Mouse (Mus musculus): ENCODE data around the gene Clk3. TPM values are rescaled to one million over a fixed set of nuclear protein-coding genes. Genes with fewer than 3 reads are reported as not detected.
"Not testable (repeated sequence)": the region's sequence is repeated elsewhere in the genome, so short reads cannot be mapped to it uniquely, and the experiment has no call there.

Clk3 gene
- polyA plus RNA-seq, 1 experiment from 2014 or later, result 76.6 TPM

GRCm38 (mm10) chr9:57722371-57722770, 43.3 kb downstream of the Clk3 start:
- peaks cover 29% of the 10 kb centered on the region for H3K36me3 ChIP-seq (ENCODE audit: control insufficient read depth, insufficient read depth, low read length)
- ATAC-seq (ENCODE audit: low read depth), result no peak
- WGBS, result 77% methylated on average over 1 of the region's 1 CpGs
- no peaks in the 10 kb centered on the region for H3K9me3 ChIP-seq (ENCODE audit: control insufficient read depth, low read length)
- H3K4me3 ChIP-seq (ENCODE audit: low read length), result no peak overlapping the region
- no peak overlapping the region for H3K4me2 ChIP-seq (ENCODE audit: low read depth, low read length)
- no peaks in the 10 kb centered on the region for H3K27me3 ChIP-seq (ENCODE audit: control insufficient read depth, insufficient read depth, low read depth, low read length)
- H3K27ac ChIP-seq (ENCODE audit: low read length), result peak overlapping the region; percentile 64; the same call in 1 of the 2 replicates
- H3K4me1 ChIP-seq (replicated peaks; ENCODE audit: control insufficient read depth, insufficient read depth, low read length), result peaks cover 10% of the 10 kb centered on the region
- H3K9ac ChIP-seq (ENCODE audit: low read length), result no peak overlapping the region

- no peak for ATAC-seq (ENCODE audit: low read depth)
- WGBS, result 79% methylated on average over 3 of the region's 3 CpGs
These were observed 44.9 kb downstream of the Clk3 start for GRCm38 (mm10) chr9:57720736-57721135.

GRCm38 (mm10) chr9:57718408-57718807, 47.3 kb downstream of the Clk3 start:
- H3K4me2 ChIP-seq (ENCODE audit: low read depth, low read length), result no peak overlapping the region
- no peaks in the 10 kb centered on the region for H3K9me3 ChIP-seq (ENCODE audit: control insufficient read depth, low read length)
- ATAC-seq (ENCODE audit: low read depth), result no peak
- H3K27me3 ChIP-seq (ENCODE audit: control insufficient read depth, insufficient read depth, low read depth, low read length), result no peaks in the 10 kb centered on the region
- no peak overlapping the region for H3K4me3 ChIP-seq (ENCODE audit: low read length)
- 83% methylated on average over 7 of the region's 7 CpGs for WGBS
- no peak overlapping the region for H3K27ac ChIP-seq (ENCODE audit: low read length)
- H3K36me3 ChIP-seq (ENCODE audit: control insufficient read depth, insufficient read depth, low read length), result peaks cover 48% of the 10 kb centered on the region
- H3K4me1 ChIP-seq (replicated peaks; ENCODE audit: control insufficient read depth, insufficient read depth, low read length), result peaks cover 7% of the 10 kb centered on the region
- H3K9ac ChIP-seq (ENCODE audit: low read length), result no peak overlapping the region

More at GRCm38 (mm10) chr9:57720736-57721135, 44.9 kb downstream of the Clk3 start:
- no peak overlapping the region for H3K27ac ChIP-seq (ENCODE audit: low read length)
- H3K9me3 ChIP-seq (ENCODE audit: control insufficient read depth, low read length), result no peaks in the 10 kb centered on the region
- H3K36me3 ChIP-seq (ENCODE audit: control insufficient read depth, insufficient read depth, low read length), result peaks cover 28% of the 10 kb centered on the region
- no peak overlapping the region for H3K4me3 ChIP-seq (ENCODE audit: low read length)
- H3K27me3 ChIP-seq (ENCODE audit: control insufficient read depth, insufficient read depth, low read depth, low read length), result no peaks in the 10 kb centered on the region
- no peak overlapping the region for H3K4me2 ChIP-seq (ENCODE audit: low read depth, low read length)
- H3K4me1 ChIP-seq (replicated peaks; ENCODE audit: control insufficient read depth, insufficient read depth, low read length), result peaks cover 10% of the 10 kb centered on the region
- no peak overlapping the region for H3K9ac ChIP-seq (ENCODE audit: low read length)

- H3K9me3 ChIP-seq (ENCODE audit: control insufficient read depth, low read length), result peaks cover 3% of the 10 kb centered on the region; the same call in 1 of the 2 replicates
- no peak overlapping the region for H3K4me3 ChIP-seq (ENCODE audit: low read length)
- H3K4me1 ChIP-seq (replicated peaks; ENCODE audit: control insufficient read depth, insufficient read depth, low read length), result peaks cover 9% of the 10 kb centered on the region
- no peak overlapping the region for H3K9ac ChIP-seq (ENCODE audit: low read length)
- 75% methylated on average over 2 of the region's 2 CpGs for whole genome bisulfite sequencing
- H3K27ac ChIP-seq (ENCODE audit: low read length), result no peak overlapping the region
- no peak for ATAC-seq (ENCODE audit: low read depth)
- H3K27me3 ChIP-seq (ENCODE audit: control insufficient read depth, insufficient read depth, low read depth, low read length), result no peaks in the 10 kb centered on the region
- H3K4me2 ChIP-seq (ENCODE audit: low read depth, low read length), result no peak overlapping the region
- H3K36me3 ChIP-seq (ENCODE audit: control insufficient read depth, insufficient read depth, low read length), result peaks cover 25% of the 10 kb centered on the region
These were observed 53.5 kb downstream of the Clk3 start for GRCm38 (mm10) chr9:57712194-57712593.

- H3K4me3 ChIP-seq (ENCODE audit: low read length); H3K9me3 ChIP-seq (ENCODE audit: control insufficient read depth, low read length); H3K4me2 ChIP-seq (ENCODE audit: low read depth, low read length); H3K27me3 ChIP-seq (ENCODE audit: control insufficient read depth, insufficient read depth, low read depth, low read length); ATAC-seq (ENCODE audit: low read depth); H3K27ac ChIP-seq (ENCODE audit: low read length); H3K4me1 ChIP-seq (replicated peaks; ENCODE audit: control insufficient read depth, insufficient read depth, low read length); H3K9ac ChIP-seq (ENCODE audit: low read length): not testable (repeated sequence)
- H3K36me3 ChIP-seq (ENCODE audit: control insufficient read depth, insufficient read depth, low read length), result peaks cover 17% of the 10 kb centered on the region
- WGBS, result 90% methylated on average over 5 of the region's 5 CpGs
These were observed 55.4 kb downstream of the Clk3 start for GRCm38 (mm10) chr9:57710214-57710613.

GRCm38 (mm10) chr9:57708720-57709274, 56.9 kb downstream of the Clk3 start:
- peaks cover 3% of the 10 kb centered on the region; the same call in 1 of the 2 replicates for H3K9me3 ChIP-seq (ENCODE audit: control insufficient read depth, low read length)
- H3K27ac ChIP-seq (ENCODE audit: low read length), result peak overlapping the region; percentile 87
- ATAC-seq (ENCODE audit: low read depth), result peak; percentile 65
- no peaks in the 10 kb centered on the region for H3K27me3 ChIP-seq (ENCODE audit: control insufficient read depth, insufficient read depth, low read depth, low read length)
- H3K36me3 ChIP-seq (ENCODE audit: control insufficient read depth, insufficient read depth, low read length), result peaks cover 3% of the 10 kb centered on the region
- peak overlapping the region; percentile 93 for H3K4me3 ChIP-seq (ENCODE audit: low read length)
- WGBS, result 3% methylated on average over 35 of the region's 39 CpGs
- peak overlapping the region; percentile 92 for H3K9ac ChIP-seq (ENCODE audit: low read length)
- peaks cover 9% of the 10 kb centered on the region for H3K4me1 ChIP-seq (replicated peaks; ENCODE audit: control insufficient read depth, insufficient read depth, low read length)
- H3K4me2 ChIP-seq (ENCODE audit: low read depth, low read length), result peak overlapping the region; percentile 86

- WGBS, result under 1% methylated on average over 23 of the region's 23 CpGs
These were observed 57.5 kb downstream of the Clk3 start, which contains the start of gene Edc3 for GRCm38 (mm10) chr9:57708068-57708719. TSS of gene Edc3 (plus strand) at chr9:57708540.

GRCm38 (mm10) chr9:57706496-57706895, 59.2 kb downstream of the Clk3 start:
- H3K4me3 ChIP-seq (ENCODE audit: low read length), result no peak overlapping the region
- no peak overlapping the region for H3K27ac ChIP-seq (ENCODE audit: low read length)
- H3K4me1 ChIP-seq (replicated peaks; ENCODE audit: control insufficient read depth, insufficient read depth, low read length), result peaks cover 9% of the 10 kb centered on the region
- ATAC-seq (ENCODE audit: low read depth), result no peak
- no peak overlapping the region for H3K9ac ChIP-seq (ENCODE audit: low read length)
- WGBS, result 90% methylated on average over 3 of the region's 3 CpGs
- H3K36me3 ChIP-seq (ENCODE audit: control insufficient read depth, insufficient read depth, low read length), result no peaks in the 10 kb centered on the region
- H3K9me3 ChIP-seq (ENCODE audit: control insufficient read depth, low read length), result peaks cover 3% of the 10 kb centered on the region; the same call in 1 of the 2 replicates
- H3K27me3 ChIP-seq (ENCODE audit: control insufficient read depth, insufficient read depth, low read depth, low read length), result no peaks in the 10 kb centered on the region
- no peak overlapping the region for H3K4me2 ChIP-seq (ENCODE audit: low read depth, low read length)

More at GRCm38 (mm10) chr9:57708068-57708719, 57.5 kb downstream of the Clk3 start, which contains the start of gene Edc3:
- H3K36me3 ChIP-seq (ENCODE audit: control insufficient read depth, insufficient read depth, low read length), result no peaks in the 10 kb centered on the region; the same call in 1 of the 2 replicates
- H3K9me3 ChIP-seq (ENCODE audit: control insufficient read depth, low read length), result peaks cover 3% of the 10 kb centered on the region; the same call in 1 of the 2 replicates
- peak within 1 kb of the TSS; percentile 92 for H3K9ac ChIP-seq (ENCODE audit: low read length)
- peak within 1 kb of the TSS; percentile 87 for H3K27ac ChIP-seq (ENCODE audit: low read length)
- H3K4me2 ChIP-seq (ENCODE audit: low read depth, low read length), result peak within 1 kb of the TSS; percentile 86
- peaks cover 9% of the 10 kb centered on the region for H3K4me1 ChIP-seq (replicated peaks; ENCODE audit: control insufficient read depth, insufficient read depth, low read length)
- H3K27me3 ChIP-seq (ENCODE audit: control insufficient read depth, insufficient read depth, low read depth, low read length), result no peaks in the 10 kb centered on the region
- H3K4me3 ChIP-seq (ENCODE audit: low read length), result peak within 1 kb of the TSS; percentile 93
- ATAC-seq (ENCODE audit: low read depth), result peak; percentile 98

Measured in lung, embryonic 16.5 days (tissue).